Mouse (Mus musculus) cerebellum, adult 2 months (tissue): ENCODE measurements around the gene Msgn1. TPM values are rescaled to one million over a fixed set of nuclear protein-coding genes. Genes with fewer than 3 reads are reported as not detected.

ENCODE experiments used
- DNase-seq, 2 experiments: peaks; one replicate each; pipeline ENCODE4 v3.0.0; 2021
- H3K27ac ChIP-seq: fragments of 200-500 bp; 2 replicates; pipeline ENCODE4 v1.5.1; 2012; ENCODE audit warnings: low read length, control low read depth, inconsistent platforms; ENCODE audit not compliant: insufficient read depth
- H3K27me3 ChIP-seq: fragments of 200-500 bp; 2 replicates; pipeline ENCODE4 v1.6.1; 2012; ENCODE audit warnings: inconsistent platforms, mild to moderate bottlenecking, low read length, moderate library complexity; ENCODE audit not compliant: control insufficient read depth, insufficient read depth
- H3K4me1 ChIP-seq: fragments of 200-500 bp; 2 replicates; pipeline ENCODE4 v1.6.1; 2011; ENCODE audit warnings: low read length; ENCODE audit not compliant: control insufficient read depth, insufficient read depth
- H3K4me3 ChIP-seq: fragments of 200-500 bp; replicated peaks from 2 replicates; pipeline ENCODE3; 2011; ENCODE audit warnings: mild to moderate bottlenecking, low read depth, low read length, control low read depth; ENCODE audit not compliant: insufficient read depth
- CTCF ChIP-seq: fragments of 200-500 bp; IDR thresholded peaks from 2 replicates; pipeline ENCODE4 v1.5.1; 2011; ENCODE audit warnings: low read depth, mild to moderate bottlenecking, control low read depth, low read length, moderate library complexity, borderline replicate concordance; ENCODE audit not compliant: insufficient read depth
- POLR2A ChIP-seq: fragments of 200-500 bp; IDR thresholded peaks from 2 replicates; pipeline ENCODE4 v1.6.1; 2011; ENCODE audit warnings: low read length, control low read depth, borderline replicate concordance; ENCODE audit not compliant: insufficient read depth
- WGBS: fragments of 180-500 bp; shearing (Covaris S2); methylation state at CpG from one replicate; pipeline ENCODE4 v1.1.7; 2018; 5-methylcytosine and 5-hydroxymethylcytosine counted together
- polyA plus RNA-seq: library from polyadenylated mRNA; depleted of rRNA; stranded (reverse); fragments of >200 nt; gene quantifications from 2 replicates; pipeline ENCODE4 v1.2.3, GENCODE M21; 2012; rRNA removed

Msgn1 gene
- not detected in 2 replicates for polyA plus RNA-seq

DNA sequence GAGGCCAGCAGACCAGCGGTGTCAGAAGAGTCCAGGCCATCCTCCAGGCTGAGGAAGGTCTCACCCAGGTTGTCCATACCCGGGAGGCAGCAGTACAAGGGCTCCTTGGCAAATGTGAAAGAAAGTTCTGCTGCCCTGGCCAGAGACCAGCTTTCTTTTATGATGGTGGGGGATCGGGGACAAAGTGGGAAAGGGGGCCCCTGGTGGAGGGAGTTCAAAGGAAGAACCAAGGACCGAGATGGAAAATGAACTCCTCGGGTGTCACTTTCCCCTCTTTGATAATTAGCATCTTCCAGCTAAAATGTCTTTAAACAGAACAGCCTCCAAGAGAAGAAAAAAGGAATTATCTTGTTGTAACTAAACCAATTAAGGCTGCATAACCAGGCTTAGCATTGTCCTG lies at the start of gene Msgn1:
TSS of gene Msgn1 (minus strand) at position 101 of the 400 bp plus-strand sequence.
- TF ChIP-seq POLR2A, result no peak
- TF ChIP-seq CTCF, result no peak
- Histone ChIP-seq H3K27ac (no peak within 1 kb of the TSS), H3K4me3 (no peak within 1 kb of the TSS), H3K4me1 (peaks cover 2% of the 10 kb centered on the region), H3K27me3 (no peaks in the 10 kb centered on the region)
- DNase-seq, result no peak
- 40% methylated on average over 5 of the region's 5 CpGs for WGBS

DNA sequence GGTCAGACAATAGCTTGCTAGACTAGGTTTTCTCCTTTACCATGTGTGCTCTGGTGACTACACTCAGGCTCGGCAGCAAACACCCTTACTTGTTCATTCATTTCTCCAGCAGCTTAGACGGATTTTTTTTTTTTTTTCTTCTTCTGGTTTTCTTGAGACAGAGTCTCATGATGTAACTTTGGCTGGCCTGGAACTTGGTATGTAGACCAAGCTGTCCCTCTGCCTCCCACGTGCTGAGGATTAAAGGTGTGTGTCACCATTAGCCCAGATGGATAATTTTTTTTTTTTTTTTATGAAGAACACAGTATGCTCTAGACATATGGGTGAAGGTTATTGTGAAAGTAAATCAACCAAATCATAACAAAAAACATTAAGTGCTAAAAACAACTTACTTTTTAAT lies 41.5 kb upstream of the Msgn1 start:
- TF ChIP-seq POLR2A (no peak), CTCF (no peak)
- Histone ChIP-seq H3K4me3 (no peak overlapping the region), H3K4me1 (no peaks in the 10 kb centered on the region), H3K27me3 (no peaks in the 10 kb centered on the region), H3K27ac (no peak overlapping the region)
- DNase-seq, result no peak
- WGBS, result 77% methylated on average over 3 of the region's 3 CpGs

DNA sequence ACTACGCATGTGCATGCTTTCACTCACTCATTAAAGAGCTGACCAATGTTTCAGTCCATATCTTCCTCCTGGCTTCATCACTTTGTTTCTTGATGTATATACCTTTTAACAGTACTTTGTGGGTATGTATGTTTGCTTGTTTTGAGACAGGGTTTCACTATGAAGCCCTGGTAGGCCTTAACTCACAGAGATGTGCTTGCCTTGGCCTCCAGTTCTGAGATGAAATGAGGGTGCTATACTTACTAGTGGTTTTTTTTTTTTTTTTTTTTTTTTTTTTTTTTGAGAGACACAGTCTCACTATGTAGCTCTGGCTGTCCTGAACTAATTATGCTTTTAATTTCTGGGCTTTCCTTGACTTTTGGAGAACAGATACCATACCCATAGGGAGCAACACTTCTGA lies 38.7 kb upstream of the Msgn1 start:
- no peak for DNase-seq
- 95% methylated on average over 1 of the region's 1 CpGs for WGBS
- no peaks in the 10 kb centered on the region for H3K4me1 ChIP-seq
- no peaks in the 10 kb centered on the region for H3K27me3 ChIP-seq
- TF ChIP-seq POLR2A (no peak), CTCF (no peak)
- no peak overlapping the region for H3K4me3 ChIP-seq
- H3K27ac ChIP-seq, result no peak overlapping the region

DNA sequence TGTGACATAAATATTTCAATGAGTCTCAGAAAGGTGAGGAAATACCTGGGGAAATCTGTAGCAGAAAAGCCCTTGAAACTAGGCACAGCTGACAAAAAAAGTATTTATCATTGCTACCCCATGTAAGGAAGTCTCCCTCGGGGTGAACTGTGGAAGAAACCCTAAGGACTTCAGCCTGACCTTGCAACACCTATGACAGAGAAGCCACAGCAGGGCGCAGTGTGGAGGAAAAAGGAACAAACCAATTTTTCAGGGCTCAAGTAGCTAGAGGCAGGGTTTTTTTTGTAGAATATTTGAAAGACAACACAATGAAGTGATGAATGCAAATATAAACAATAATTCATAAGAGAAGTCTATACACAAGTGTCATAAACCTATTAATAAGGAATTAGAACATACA lies 27.2 kb upstream of the Msgn1 start:
- Histone ChIP-seq H3K4me3 (no peak overlapping the region), H3K27me3 (no peaks in the 10 kb centered on the region), H3K4me1 (no peaks in the 10 kb centered on the region), H3K27ac (no peak overlapping the region)
- TF ChIP-seq POLR2A (no peak), CTCF (no peak)
- 81% methylated on average over 2 of the region's 2 CpGs for WGBS
- no peak for DNase-seq

DNA sequence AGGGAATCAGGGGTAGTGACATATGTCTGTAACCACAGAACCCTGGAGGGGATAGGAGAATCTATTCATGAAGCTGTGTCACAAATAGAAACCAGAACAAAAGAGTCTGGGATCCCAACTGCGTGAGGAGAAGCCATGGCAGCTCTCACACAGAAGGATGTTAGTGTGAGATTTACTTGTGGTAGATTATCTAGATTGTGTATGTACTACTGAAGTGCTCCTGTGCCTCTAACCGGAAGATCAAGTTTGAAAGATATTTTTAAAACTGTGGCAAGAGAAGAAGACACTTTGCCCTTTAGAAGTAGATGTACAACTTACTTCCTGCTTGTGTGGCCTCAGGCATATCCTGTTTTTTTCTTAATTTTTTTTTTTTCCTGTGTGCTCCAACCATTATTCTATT lies 21.5 kb upstream of the Msgn1 start:
- H3K27ac ChIP-seq, result no peak overlapping the region
- TF ChIP-seq CTCF (no peak), POLR2A (no peak)
- no peaks in the 10 kb centered on the region for H3K27me3 ChIP-seq
- WGBS, result 71% methylated on average over 2 of the region's 2 CpGs
- no peaks in the 10 kb centered on the region for H3K4me1 ChIP-seq
- DNase-seq, result no peak
- H3K4me3 ChIP-seq, result no peak overlapping the region

DNA sequence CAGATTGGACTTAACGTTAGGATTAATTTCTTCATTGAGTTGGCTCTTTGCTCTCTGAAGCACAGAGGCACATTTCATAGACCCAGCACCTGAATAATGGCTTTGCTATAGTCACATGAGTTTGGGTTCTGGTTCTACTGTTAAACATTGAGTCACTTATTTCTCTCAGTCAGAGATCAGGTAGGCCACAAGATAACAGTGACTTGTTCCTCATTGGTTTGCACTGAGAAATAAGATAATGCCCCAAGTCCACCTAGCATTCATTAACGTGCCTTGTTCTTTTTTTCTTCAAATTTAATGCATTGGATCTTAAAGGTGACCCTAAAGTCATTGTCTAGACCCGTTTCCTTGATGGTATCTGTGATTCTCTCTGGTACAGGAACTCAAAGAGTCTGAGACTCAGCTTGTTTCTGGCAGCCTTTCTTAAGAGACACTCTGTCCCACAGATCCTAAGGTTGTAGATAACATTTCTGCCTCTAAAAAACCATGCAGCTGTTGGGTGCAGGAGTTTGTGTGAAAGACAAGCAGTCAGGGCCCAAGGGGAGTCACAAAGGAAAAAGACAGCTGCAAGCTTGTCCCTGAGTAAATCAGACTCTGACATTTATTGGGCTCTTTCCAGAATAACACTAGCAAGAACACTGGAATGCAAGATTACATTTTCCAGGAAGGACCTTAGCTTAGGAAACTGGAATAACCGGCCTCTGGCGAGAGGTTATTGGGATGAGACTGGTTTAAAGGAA lies 17.9 kb upstream of the Msgn1 start:
- no peaks in the 10 kb centered on the region for H3K4me1 ChIP-seq
- H3K27me3 ChIP-seq, result no peaks in the 10 kb centered on the region; the same call in 1 of the 2 replicates
- no peak for DNase-seq
- H3K27ac ChIP-seq, result no peak overlapping the region
- WGBS, result 82% methylated on average over 5 of the region's 5 CpGs
- no peak overlapping the region for H3K4me3 ChIP-seq
- TF ChIP-seq POLR2A (no peak), CTCF (no peak)

DNA sequence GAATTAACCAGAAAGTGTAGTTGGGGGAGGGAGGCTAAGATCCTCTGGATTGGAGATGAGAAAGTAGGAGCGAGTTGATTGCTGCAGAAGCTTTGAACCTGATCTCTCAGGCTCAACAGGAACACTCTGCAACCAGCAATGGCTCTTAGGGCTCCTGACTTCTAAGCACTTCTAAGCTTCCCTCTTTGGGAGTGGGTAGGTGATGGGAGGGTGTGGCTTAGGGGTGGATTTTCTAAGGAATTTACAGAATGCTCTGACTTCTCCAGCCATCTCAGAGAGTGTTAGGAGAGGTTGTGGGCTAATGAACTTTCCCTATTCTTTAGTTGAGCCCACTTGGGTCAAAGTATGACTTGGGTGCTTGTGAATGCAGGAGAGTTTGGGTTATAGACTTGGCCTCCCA lies 17.4 kb upstream of the Msgn1 start:
- no peak overlapping the region for H3K27ac ChIP-seq
- no peak overlapping the region for H3K4me3 ChIP-seq
- no peak for TF ChIP-seq CTCF
- no peak for TF ChIP-seq POLR2A
- whole genome bisulfite sequencing, result 50% methylated on average over 1 of the region's 1 CpGs
- no peaks in the 10 kb centered on the region for H3K4me1 ChIP-seq
- H3K27me3 ChIP-seq, result no peaks in the 10 kb centered on the region; the same call in 1 of the 2 replicates
- DNase-seq, result no peak

DNA sequence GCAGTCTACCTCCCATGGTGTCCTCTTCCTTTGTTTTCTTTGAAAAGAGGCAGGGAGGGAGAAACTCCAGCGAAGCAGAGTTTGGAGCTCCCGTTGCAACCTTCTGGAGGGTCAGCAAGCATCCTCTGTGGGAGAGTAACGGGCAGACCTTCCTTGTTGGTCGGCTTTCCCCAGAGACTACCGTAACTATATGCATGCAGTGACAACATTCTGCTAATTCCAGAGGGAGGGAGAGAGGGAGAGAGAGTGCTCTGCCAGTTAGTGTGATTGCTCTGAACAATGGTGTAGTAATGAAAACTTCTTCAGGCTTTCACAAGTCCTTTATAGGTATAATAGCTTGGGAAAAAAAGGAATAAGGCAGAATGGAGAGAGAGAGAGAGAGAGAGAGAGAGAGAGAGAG lies 15.9 kb upstream of the Msgn1 start:
- DNase-seq, result no peak
- no peak for TF ChIP-seq POLR2A
- TF ChIP-seq CTCF, result no peak
- Histone ChIP-seq H3K4me1 (no peaks in the 10 kb centered on the region), H3K27ac (no peak overlapping the region), H3K4me3 (no peak overlapping the region), H3K27me3 (no peaks in the 10 kb centered on the region; the same call in 1 of the 2 replicates)
- 7% methylated on average over 5 of the region's 5 CpGs for WGBS
